Mouse (Mus musculus): ENCODE results near the gene Rtl8a.

GRCm38 (mm10) chrX:53607242-53608121 lies 36.0 kb downstream of the Rtl8a start, which contains the start of gene Rtl8c:
- TF ChIP-seq CTCF (IDR thresholded peaks at IDR 0.05; ENCODE audit: low read depth) (no peak; the same call in 1 of the 2 replicates), EP300 (optimal IDR thresholded peaks at IDR 0.05) (no peak)

Measured in stomach, postnatal 0 days (tissue).